Mouse (Mus musculus): ENCODE results near the gene Gm10031. TPM values are rescaled to one million over a fixed set of nuclear protein-coding genes. Genes with fewer than 3 reads are reported as not detected.
"Not testable (repeated sequence)": the region's sequence is repeated elsewhere in the genome, so short reads cannot be mapped to it uniquely, and the experiment has no call there.

Gene Gm10031
- total and polyA plus RNA-seq, 2 experiments, result 9.9 to 13.6 TPM

DNA sequence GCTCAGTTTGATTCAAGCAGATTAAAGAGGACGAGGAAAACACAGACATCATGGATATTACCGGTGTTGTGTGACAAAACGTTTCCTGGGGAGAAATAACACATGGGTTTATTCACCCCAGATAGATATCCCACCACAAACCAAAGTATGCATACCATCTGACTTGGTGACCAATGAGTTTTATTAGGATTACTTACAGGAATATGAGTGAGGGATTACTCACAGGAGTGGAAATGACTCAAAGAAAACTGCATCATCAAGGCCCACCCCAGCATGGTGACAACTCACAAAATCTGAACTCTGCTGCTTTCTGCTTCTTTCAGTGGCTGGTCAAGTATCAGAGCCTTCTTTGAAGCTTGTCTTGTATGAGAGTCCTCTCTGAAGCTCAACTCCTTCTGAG lies 16.1 kb upstream of the Gm10031 start:
- no peaks in the 10 kb centered on the region for H3K79me2 ChIP-seq (ENCODE audit: control insufficient read depth, insufficient read depth, low read length)
- TF ChIP-seq POLR2A (IDR thresholded peaks at IDR 0.05; ENCODE audit: extremely low read depth, insufficient read depth, low read length) (no peak), CTCF (IDR thresholded peaks at IDR 0.05; ENCODE audit: low read depth, low read length) (no peak)
- WGBS, result 89% methylated on average over 3 of the region's 3 CpGs
- H3K27me3 ChIP-seq (ENCODE audit: control insufficient read depth, insufficient read depth, low read length), result peaks cover 4% of the 10 kb centered on the region; the same call in 1 of the 2 replicates
- DNase-seq (ENCODE audit: extremely low read depth, low read depth, low spot score), result no peak
- no peak overlapping the region for H3K27ac ChIP-seq (replicated peaks; ENCODE audit: insufficient read depth, low read depth, low read length)
- no peak overlapping the region for H3K9ac ChIP-seq (ENCODE audit: low read depth, low read length)
- no peak overlapping the region for H3K4me3 ChIP-seq (ENCODE audit: insufficient read depth, low read depth, low read length)
- H3K4me1 ChIP-seq (ENCODE audit: control insufficient read depth, insufficient read depth, low read length), result no peaks in the 10 kb centered on the region
- H3K36me3 ChIP-seq (ENCODE audit: control insufficient read depth, insufficient read depth, low read length), result no peaks in the 10 kb centered on the region

DNA sequence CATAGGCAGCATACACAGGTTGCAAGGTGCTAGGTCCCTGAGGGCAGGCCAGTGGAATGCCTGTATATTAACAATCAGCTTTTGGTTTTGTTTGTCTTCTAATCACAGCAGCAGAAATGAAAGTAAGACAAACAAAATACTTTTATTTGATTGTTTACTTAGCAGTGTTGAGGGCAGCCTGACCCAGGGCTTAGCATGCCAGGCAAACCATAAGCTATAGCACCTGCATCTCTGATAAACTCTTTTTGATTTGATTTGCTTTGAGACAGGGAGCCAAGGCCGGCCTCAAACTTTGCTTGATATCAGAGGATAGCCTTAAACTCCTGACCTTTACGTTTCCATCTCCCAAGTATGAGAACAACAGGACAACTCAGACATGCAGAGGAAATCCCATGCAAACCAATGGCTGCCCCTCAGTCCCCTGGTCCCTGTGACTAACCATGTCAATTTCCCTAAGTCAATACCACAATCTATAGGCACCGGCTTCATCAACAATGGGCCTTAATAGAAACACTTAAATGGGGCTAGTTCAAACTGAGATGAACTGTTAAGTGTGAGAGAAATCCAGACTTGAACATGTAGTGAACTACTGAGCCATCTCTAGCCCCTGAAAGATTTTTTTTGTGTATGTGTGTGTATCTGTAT lies 3.6 kb upstream of the Gm10031 start:
- no peaks in the 10 kb centered on the region for H3K36me3 ChIP-seq (ENCODE audit: control insufficient read depth, insufficient read depth, low read length)
- no peaks in the 10 kb centered on the region for H3K79me2 ChIP-seq (ENCODE audit: control insufficient read depth, insufficient read depth, low read length)
- H3K27ac ChIP-seq (replicated peaks; ENCODE audit: insufficient read depth, low read depth, low read length), result no peak overlapping the region
- WGBS, result 72% methylated on average over 3 of the region's 3 CpGs
- H3K4me1 ChIP-seq (ENCODE audit: control insufficient read depth, insufficient read depth, low read length), result peaks cover 5% of the 10 kb centered on the region; the same call in 1 of the 2 replicates
- H3K4me3 ChIP-seq (ENCODE audit: insufficient read depth, low read depth, low read length), result no peak overlapping the region
- H3K27me3 ChIP-seq (ENCODE audit: control insufficient read depth, insufficient read depth, low read length), result peaks cover 7% of the 10 kb centered on the region; the same call in 1 of the 2 replicates
- DNase-seq (ENCODE audit: extremely low read depth, low read depth, low spot score), result peak; percentile 10
- no peak overlapping the region for H3K9ac ChIP-seq (ENCODE audit: low read depth, low read length)
- TF ChIP-seq CTCF (IDR thresholded peaks at IDR 0.05; ENCODE audit: low read depth, low read length), result no peak
- no peak for TF ChIP-seq POLR2A (IDR thresholded peaks at IDR 0.05; ENCODE audit: extremely low read depth, insufficient read depth, low read length)

DNA sequence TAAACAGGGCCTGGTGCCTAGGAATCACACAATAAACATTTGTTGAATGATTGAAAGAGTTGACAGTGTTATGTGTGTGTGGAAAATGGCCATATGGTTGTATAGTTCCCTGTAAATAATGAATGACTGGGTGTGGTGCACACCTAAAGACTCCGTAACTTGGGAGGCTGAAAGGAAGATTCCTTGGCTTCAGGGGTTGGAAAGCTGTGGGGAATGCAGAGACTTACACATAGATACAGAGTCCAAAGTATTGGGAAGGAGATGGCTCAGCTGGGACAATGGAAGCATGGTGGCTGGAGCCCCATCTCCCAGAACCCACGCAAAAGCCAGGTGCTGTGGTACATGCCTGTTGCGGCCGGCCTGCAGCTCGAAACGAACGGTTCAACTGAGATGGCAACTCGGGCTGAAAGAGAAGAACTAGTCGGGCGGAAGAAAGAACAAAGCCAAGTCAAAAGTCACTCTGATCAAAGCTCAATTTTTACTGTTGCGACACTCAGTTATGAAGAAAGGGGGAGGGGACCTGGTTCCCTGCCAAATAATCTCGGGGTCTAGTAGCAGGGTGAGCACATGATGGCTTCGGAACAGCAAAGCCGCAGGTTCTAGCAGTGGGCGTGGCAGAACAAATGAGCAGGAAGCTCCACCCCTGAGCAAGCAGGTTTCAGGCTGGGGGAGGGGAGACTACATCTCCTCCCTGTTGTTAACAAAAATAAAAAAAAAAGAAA lies 1.9 kb upstream of the Gm10031 start:
- Histone ChIP-seq H3K27me3 (ENCODE audit: control insufficient read depth, insufficient read depth, low read length) (peaks cover 7% of the 10 kb centered on the region; the same call in 1 of the 2 replicates), H3K36me3 (ENCODE audit: control insufficient read depth, insufficient read depth, low read length) (no peaks in the 10 kb centered on the region), H3K9ac (ENCODE audit: low read depth, low read length) (no peak overlapping the region), H3K27ac (replicated peaks; ENCODE audit: insufficient read depth, low read depth, low read length) (no peak overlapping the region), H3K4me1 (ENCODE audit: control insufficient read depth, insufficient read depth, low read length) (peaks cover 5% of the 10 kb centered on the region; the same call in 1 of the 2 replicates), H3K79me2 (ENCODE audit: control insufficient read depth, insufficient read depth, low read length) (no peaks in the 10 kb centered on the region), H3K4me3 (ENCODE audit: insufficient read depth, low read depth, low read length) (no peak overlapping the region)
- WGBS, result 29% methylated on average over 15 of the region's 15 CpGs
- peak; percentile 60 for DNase-seq (ENCODE audit: extremely low read depth, low read depth, low spot score)
- TF ChIP-seq CTCF (IDR thresholded peaks at IDR 0.05; ENCODE audit: low read depth, low read length) (no peak), POLR2A (IDR thresholded peaks at IDR 0.05; ENCODE audit: extremely low read depth, insufficient read depth, low read length) (no peak)

DNA sequence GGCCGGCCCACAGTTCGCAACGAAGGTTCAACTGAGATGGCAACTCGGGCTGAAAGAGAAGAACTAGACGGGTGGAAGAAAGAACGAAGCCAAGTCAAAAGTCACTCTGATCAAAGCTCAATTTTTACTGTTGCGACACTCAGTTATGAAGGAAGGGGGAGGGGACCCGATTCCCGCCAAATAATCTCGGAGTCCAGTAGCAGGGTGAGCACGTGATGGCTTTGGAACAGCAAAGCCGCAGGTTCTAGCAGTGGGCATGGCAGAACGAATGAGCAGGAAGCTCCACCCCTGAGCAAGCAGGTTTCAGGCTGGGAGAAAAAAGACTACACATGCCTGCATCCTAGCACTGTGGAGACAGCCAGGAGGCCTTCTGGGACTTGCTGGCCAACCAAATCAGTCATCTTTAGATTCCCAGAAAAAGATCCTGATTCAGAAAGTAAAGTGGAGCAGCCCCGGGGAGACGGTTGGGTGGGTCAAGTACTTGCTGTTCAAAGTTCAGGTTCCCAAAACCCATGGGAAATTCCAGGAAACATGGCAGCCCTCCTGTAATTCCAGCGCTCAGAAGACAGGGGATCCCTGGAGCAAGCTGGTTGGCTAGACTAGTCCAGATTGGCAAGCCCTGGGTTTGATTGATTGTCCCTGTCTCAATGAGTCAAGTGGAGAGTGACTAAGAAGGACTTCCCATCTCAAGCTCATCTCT lies 8.8 kb downstream of the Gm10031 start:
- H3K9ac ChIP-seq (ENCODE audit: low read depth, low read length); H3K4me3 ChIP-seq (ENCODE audit: insufficient read depth, low read depth, low read length); H3K4me1 ChIP-seq (ENCODE audit: control insufficient read depth, insufficient read depth, low read length); H3K36me3 ChIP-seq (ENCODE audit: control insufficient read depth, insufficient read depth, low read length); H3K79me2 ChIP-seq (ENCODE audit: control insufficient read depth, insufficient read depth, low read length); H3K27me3 ChIP-seq (ENCODE audit: control insufficient read depth, insufficient read depth, low read length); H3K27ac ChIP-seq (replicated peaks; ENCODE audit: insufficient read depth, low read depth, low read length): not testable (repeated sequence)
- WGBS, result 58% methylated on average over 16 of the region's 16 CpGs
- DNase-seq (ENCODE audit: extremely low read depth, low read depth, low spot score), result peak; percentile 51

DNA sequence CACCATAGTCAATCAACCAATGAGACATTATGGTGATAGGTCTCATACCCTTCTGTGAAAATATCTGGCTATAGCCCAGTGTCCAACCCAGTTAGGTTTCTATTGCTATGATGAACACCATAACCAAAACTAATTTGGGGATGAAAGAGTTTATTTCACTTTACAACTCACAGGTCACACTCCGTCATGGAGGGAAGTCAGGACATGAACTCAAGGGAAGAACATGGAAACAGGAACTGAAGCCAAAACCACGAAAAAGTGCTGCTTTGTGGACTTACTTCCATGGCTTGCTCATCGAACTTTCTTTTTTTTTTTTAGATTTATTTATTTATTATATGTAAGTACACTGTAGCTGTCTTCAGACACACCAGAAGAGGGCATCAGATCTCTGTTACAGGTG lies 9.7 kb downstream of the Gm10031 start:
- no peaks in the 10 kb centered on the region for H3K36me3 ChIP-seq (ENCODE audit: control insufficient read depth, insufficient read depth, low read length)
- TF ChIP-seq CTCF (IDR thresholded peaks at IDR 0.05; ENCODE audit: low read depth, low read length), result no peak
- no peak for TF ChIP-seq POLR2A (IDR thresholded peaks at IDR 0.05; ENCODE audit: extremely low read depth, insufficient read depth, low read length)
- H3K27ac ChIP-seq (replicated peaks; ENCODE audit: insufficient read depth, low read depth, low read length), result no peak overlapping the region
- H3K79me2 ChIP-seq (ENCODE audit: control insufficient read depth, insufficient read depth, low read length), result no peaks in the 10 kb centered on the region
- H3K4me3 ChIP-seq (ENCODE audit: insufficient read depth, low read depth, low read length), result no peak overlapping the region
- H3K9ac ChIP-seq (ENCODE audit: low read depth, low read length), result no peak overlapping the region
- peaks cover 2% of the 10 kb centered on the region; the same call in 1 of the 2 replicates for H3K4me1 ChIP-seq (ENCODE audit: control insufficient read depth, insufficient read depth, low read length)
- peak; percentile 23 for DNase-seq (ENCODE audit: extremely low read depth, low read depth, low spot score)
- 79% methylated on average over 3 of the region's 3 CpGs for WGBS
- no peaks in the 10 kb centered on the region for H3K27me3 ChIP-seq (ENCODE audit: control insufficient read depth, insufficient read depth, low read length)
